Mouse (Mus musculus): Measurements from ENCODE around the gene Kif6.

GRCm38 (mm10) chr17:49671921-49672339, 57.0 kb downstream of the Kif6 start:
- TF ChIP-seq CTCF (IDR thresholded peaks at IDR 0.05; ENCODE audit: extremely low read depth, insufficient read depth, insufficient read length, insufficient replicate concordance), result no peak
- TF ChIP-seq POLR2A (IDR thresholded peaks at IDR 0.05; ENCODE audit: low read depth, low read length), result no peak

Data from spleen, adult 2 months (tissue).